Mouse (Mus musculus): Measurements from ENCODE around the gene Ces1b.

DNA sequence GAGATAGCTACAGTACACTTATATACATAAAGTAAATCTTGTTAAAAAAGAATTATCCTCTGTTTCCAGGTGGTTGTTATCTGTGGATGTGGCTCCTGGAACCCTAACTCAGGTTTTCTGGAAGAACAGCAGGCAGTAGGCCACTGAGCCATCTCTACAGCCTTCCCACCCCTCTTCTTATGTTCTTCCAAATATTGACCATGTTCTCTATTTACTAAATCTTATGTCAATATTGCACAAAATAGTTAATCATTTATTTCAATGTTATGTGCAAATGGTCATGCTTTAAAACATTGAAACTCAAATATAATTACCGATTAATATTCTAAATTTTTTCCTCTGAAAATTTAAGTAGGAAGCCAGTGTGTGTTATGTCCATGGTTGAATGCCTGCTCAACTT lies 42.2 kb upstream of the Ces1b start:
- no peak for TF ChIP-seq CTCF (IDR thresholded peaks at IDR 0.05 in 2 of 3, conservative IDR thresholded peaks at IDR 0.05 in 1 of 3; ENCODE audit: control insufficient read depth in 1 of 3, insufficient read depth in 1 of 3, low read depth in 2 of 3, low read length in 3 of 3, poor library complexity in 1 of 3, severe bottlenecking in 1 of 3)
- TF ChIP-seq NELFE (IDR thresholded peaks at IDR 0.05; ENCODE audit: low read depth, low read length): no peak
- TF ChIP-seq JUND (IDR thresholded peaks at IDR 0.05; ENCODE audit: low read depth, low read length): no peak
- no peak for TF ChIP-seq POLR2A (IDR thresholded peaks at IDR 0.05; ENCODE audit: control insufficient read depth in 1 of 2, insufficient read depth in 1 of 2, low read depth in 1 of 2, low read length in 2 of 2, poor library complexity in 1 of 2)
- no peak for TF ChIP-seq HCFC1 (IDR thresholded peaks at IDR 0.05; ENCODE audit: low read depth, low read length)

Measured in MEL (cell line).